Mouse (Mus musculus) megakaryocyte, embryonic 14.5 days (primary cell): ENCODE data around the gene Hk2.

Experiments used
- FLI1 ChIP-seq: IDR thresholded peaks from 2 replicates; pipeline ENCODE4 v1.6.1; 2012; ENCODE audit warnings: low read length, inconsistent platforms, mixed read lengths
- GATA1 ChIP-seq: IDR thresholded peaks from 3 replicates; pipeline ENCODE4 v1.6.1; 2012; ENCODE audit warnings: mixed read lengths, low read length, inconsistent platforms, borderline replicate concordance

- TF ChIP-seq FLI1 (no peak), GATA1 (no peak)
Measured at GRCm38 (mm10) chr6:82699831-82700230, 74.4 kb downstream of the Hk2 start.
